Mouse (Mus musculus): ENCODE results near the gene Trim66. TPM values are rescaled to one million over a fixed set of nuclear protein-coding genes. Genes with fewer than 3 reads are reported as not detected.

Gene Trim66
- polyA plus RNA-seq, 1 experiment from 2014 or later = 0.03 TPM

GRCm38 (mm10) chr7:109438781-109439591 is 68.9 kb downstream of the Trim66 start, which contains the start of gene Stk33:
TSS of gene Stk33 (minus strand) at chr7:109439081.
- Histone ChIP-seq H3K36me3 (no peaks in the 10 kb centered on the region), H3K9me3 (no peaks in the 10 kb centered on the region), H3K27me3 (replicated peaks) (peaks cover 5% of the 10 kb centered on the region), H3K4me3 (replicated peaks) (peak within 1 kb of the TSS; percentile 46), H3K27ac (no peak within 1 kb of the TSS), H3K4me1 (peaks cover 12% of the 10 kb centered on the region), H3K4me2 (peak within 1 kb of the TSS; percentile 91), H3K9ac (no peak within 1 kb of the TSS)
- peak; percentile 70 for ATAC-seq (ENCODE audit: insufficient read depth, low FRiP score, low read depth)
- WGBS = under 1% methylated on average over 62 of the region's 62 CpGs

- no peaks in the 10 kb centered on the region for H3K36me3 ChIP-seq
- no peak overlapping the region for H3K27ac ChIP-seq
- H3K9ac ChIP-seq = no peak overlapping the region
- WGBS = 52% methylated on average over 3 of the region's 3 CpGs
- H3K4me3 ChIP-seq (replicated peaks) = no peak overlapping the region
- no peak for ATAC-seq (ENCODE audit: insufficient read depth, low FRiP score, low read depth)
- no peaks in the 10 kb centered on the region for H3K27me3 ChIP-seq (replicated peaks)
- H3K4me1 ChIP-seq = no peaks in the 10 kb centered on the region
- no peak overlapping the region for H3K4me2 ChIP-seq
- H3K9me3 ChIP-seq = no peaks in the 10 kb centered on the region
These were observed 83.3 kb downstream of the Trim66 start for GRCm38 (mm10) chr7:109424422-109425159.

GRCm38 (mm10) chr7:109422803-109423202 is 85.1 kb downstream of the Trim66 start:
- Histone ChIP-seq H3K36me3 (no peaks in the 10 kb centered on the region), H3K4me1 (no peaks in the 10 kb centered on the region), H3K27ac (no peak overlapping the region), H3K27me3 (replicated peaks) (no peaks in the 10 kb centered on the region), H3K4me3 (replicated peaks) (no peak overlapping the region), H3K9ac (no peak overlapping the region), H3K4me2 (no peak overlapping the region), H3K9me3 (no peaks in the 10 kb centered on the region)
- WGBS = 79% methylated on average over 8 of the region's 8 CpGs
- ATAC-seq (ENCODE audit: insufficient read depth, low FRiP score, low read depth) = no peak

GRCm38 (mm10) chr7:109405491-109405890 is 102.4 kb downstream of the Trim66 start:
- WGBS = 63% methylated on average over 7 of the region's 7 CpGs

GRCm38 (mm10) chr7:109399299-109399698 is 108.6 kb downstream of the Trim66 start:
- 67% methylated on average over 3 of the region's 3 CpGs for WGBS
- Histone ChIP-seq H3K4me1 (no peaks in the 10 kb centered on the region), H3K4me3 (replicated peaks) (no peak overlapping the region), H3K27ac (no peak overlapping the region), H3K4me2 (no peak overlapping the region), H3K9me3 (no peaks in the 10 kb centered on the region), H3K27me3 (replicated peaks) (no peaks in the 10 kb centered on the region), H3K36me3 (no peaks in the 10 kb centered on the region), H3K9ac (no peak overlapping the region)
- no peak for ATAC-seq (ENCODE audit: insufficient read depth, low FRiP score, low read depth)

More at GRCm38 (mm10) chr7:109405491-109405890, 102.4 kb downstream of the Trim66 start:
- Histone ChIP-seq H3K27ac (no peak overlapping the region), H3K9ac (no peak overlapping the region), H3K4me2 (no peak overlapping the region), H3K9me3 (no peaks in the 10 kb centered on the region), H3K36me3 (no peaks in the 10 kb centered on the region), H3K4me3 (replicated peaks) (no peak overlapping the region), H3K27me3 (replicated peaks) (no peaks in the 10 kb centered on the region), H3K4me1 (no peaks in the 10 kb centered on the region)
- ATAC-seq (ENCODE audit: insufficient read depth, low FRiP score, low read depth) = no peak

Small RNA genes lying within 50 kb of the gene (microRNA-seq; reads per million reads assigned to microRNA genes)
- gene Gm47284 = not detected

Other genes starting within 250 kb of the Trim66 start
- 0.58 and 0.72 TPM in 2 replicates for gene Stk33, start 69.1 kb downstream of the Trim66 start, polyA plus RNA-seq (2015; fragmentation: Nextera tagmentation; extraction: Ambion mirVana)
- gene Rpl27a, start 11.0 kb upstream of the Trim66 start, polyA plus RNA-seq (2015; fragmentation: Nextera tagmentation; extraction: Ambion mirVana) = 130 and 138 TPM in 2 replicates
- 58.7 and 71.6 TPM in 2 replicates for gene St5, start 195.5 kb upstream of the Trim66 start, polyA plus RNA-seq (2015; fragmentation: Nextera tagmentation; extraction: Ambion mirVana)
- gene Akip1, start 195.6 kb upstream of the Trim66 start, polyA plus RNA-seq (2015; fragmentation: Nextera tagmentation; extraction: Ambion mirVana) = 38.3 and 40.6 TPM in 2 replicates
- gene BC051019, start 215.7 kb upstream of the Trim66 start, polyA plus RNA-seq (2015; fragmentation: Nextera tagmentation; extraction: Ambion mirVana) = 0.21 and 0.33 TPM in 2 replicates
- gene Ascl3, start 223.6 kb upstream of the Trim66 start, polyA plus RNA-seq (2015; fragmentation: Nextera tagmentation; extraction: Ambion mirVana) = 0.33 TPM in 1 of 2 replicates, not detected in the other
- 64.8 and 66.2 TPM in 2 replicates for gene Tmem9b, start 244.7 kb upstream of the Trim66 start, polyA plus RNA-seq (2015; fragmentation: Nextera tagmentation; extraction: Ambion mirVana)

All from stomach, embryonic 15.5 days (tissue).